Mouse (Mus musculus) liver, adult 2 months (tissue): Measurements from ENCODE around the gene Palld. TPM values are rescaled to one million over a fixed set of nuclear protein-coding genes. Genes with fewer than 3 reads are reported as not detected.

Experiments used
- DNase-seq: peaks from one replicate; pipeline ENCODE4 v3.0.0-alpha.2; 2011; ENCODE audit warnings: low read depth, low spot score; ENCODE audit errors: extremely low read depth
- H3K27ac ChIP-seq: fragments of 200-500 bp; replicated peaks from 2 replicates; pipeline ENCODE4 v1.5.1; 2012; ENCODE audit warnings: low read depth, mild to moderate bottlenecking, control low read depth, inconsistent platforms, low read length; ENCODE audit not compliant: insufficient read depth
- H3K27me3 ChIP-seq: fragments of 200-500 bp; 2 replicates; pipeline ENCODE4 v1.6.1; 2012; ENCODE audit warnings: mild to moderate bottlenecking, moderate library complexity, low read length, inconsistent platforms; ENCODE audit not compliant: control insufficient read depth, insufficient read depth
- H3K36me3 ChIP-seq: fragments of 200-500 bp; 2 replicates; pipeline ENCODE4 v1.6.1; 2012; ENCODE audit warnings: low read length, inconsistent platforms; ENCODE audit not compliant: control insufficient read depth, insufficient read depth
- H3K4me1 ChIP-seq: fragments of 200-500 bp; 2 replicates; pipeline ENCODE4 v1.6.1; 2011; ENCODE audit warnings: low read length; ENCODE audit not compliant: control insufficient read depth, insufficient read depth
- H3K4me3 ChIP-seq: fragments of 200-500 bp; 2 replicates; pipeline ENCODE4 v1.5.1; 2011; ENCODE audit warnings: low read depth, mild to moderate bottlenecking, control low read depth, low read length, moderate library complexity; ENCODE audit not compliant: insufficient read depth
- H3K79me2 ChIP-seq: fragments of 200-500 bp; 2 replicates; pipeline ENCODE4 v1.6.1; 2012; ENCODE audit warnings: inconsistent platforms, mild to moderate bottlenecking, low read length, moderate library complexity; ENCODE audit not compliant: control insufficient read depth, insufficient read depth
- H3K9ac ChIP-seq: fragments of 200-500 bp; 2 replicates; pipeline ENCODE4 v1.6.1; 2012; ENCODE audit warnings: low read depth, mild to moderate bottlenecking, control low read depth, inconsistent platforms, low read length
- CTCF ChIP-seq: fragments of 200-500 bp; IDR thresholded peaks from 2 replicates; pipeline ENCODE4 v1.5.1; 2011; ENCODE audit warnings: low read depth, low read length, control low read depth
- POLR2A ChIP-seq: fragments of 200-500 bp; IDR thresholded peaks from 2 replicates; pipeline ENCODE4 v1.6.1; 2011; ENCODE audit warnings: low read length, control low read depth; ENCODE audit not compliant: insufficient read depth; ENCODE audit errors: extremely low read depth
- WGBS: fragments of 180-500 bp; shearing (Covaris S2); methylation state at CpG from one replicate; pipeline ENCODE4 v1.1.7; 2018; 5-methylcytosine and 5-hydroxymethylcytosine counted together
- polyA plus RNA-seq: library from polyadenylated mRNA; depleted of rRNA; stranded (reverse); fragments of >200 nt; gene quantifications from 2 replicates; pipeline ENCODE4 v1.2.3, GENCODE M21; 2012
- total RNA-seq: library from RNA; depleted of rRNA; stranded (reverse); fragments of >200 nt; gene quantifications from 2 replicates; pipeline ENCODE4 v1.2.3, GENCODE M21; 2014

Palld gene
- total and polyA plus RNA-seq, 2 experiments = 10.1 to 17.8 TPM

DNA sequence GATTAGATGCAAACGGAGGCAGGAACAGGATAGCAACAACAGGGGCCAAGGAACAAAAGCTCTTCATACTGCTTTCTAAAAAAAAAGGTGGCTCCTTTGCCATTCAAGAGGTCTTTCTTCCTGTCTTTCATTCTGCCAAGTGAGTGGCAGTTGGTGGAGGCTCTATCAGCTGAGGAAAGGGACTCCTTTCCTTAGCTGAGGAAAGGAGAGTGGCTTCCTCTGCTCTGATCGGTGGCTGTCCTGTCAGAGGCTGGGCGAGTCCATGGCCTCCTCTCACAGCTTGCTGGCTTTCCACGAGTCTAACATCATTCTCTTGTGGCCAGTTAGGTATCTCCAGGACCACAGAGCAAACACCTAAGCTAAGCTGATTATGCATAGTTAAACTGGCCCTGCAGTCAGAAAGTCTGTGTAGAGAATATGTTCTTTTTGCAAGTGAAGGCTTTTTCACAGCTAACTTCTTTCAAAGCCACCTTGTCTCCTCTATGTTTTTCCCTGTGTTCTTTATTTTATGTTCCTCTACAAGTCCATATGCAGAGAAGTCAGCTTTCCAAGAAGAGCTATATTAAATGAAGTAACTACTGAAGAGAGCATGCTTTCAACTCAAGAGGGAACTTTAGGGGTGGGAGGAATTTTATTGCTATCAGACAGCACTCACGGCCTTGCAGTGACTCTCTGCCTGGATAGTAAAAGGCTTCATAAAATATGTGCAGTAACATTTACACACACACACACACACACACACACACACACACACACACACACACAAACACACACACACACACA is 171.0 kb downstream of the Palld start:
- 65% methylated on average over 5 of the region's 5 CpGs for WGBS
- H3K4me3 ChIP-seq = no peak overlapping the region
- H3K9ac ChIP-seq = no peak overlapping the region
- H3K79me2 ChIP-seq = no peaks in the 10 kb centered on the region; the same call in 1 of the 2 replicates
- H3K36me3 ChIP-seq = no peaks in the 10 kb centered on the region
- H3K4me1 ChIP-seq = no peaks in the 10 kb centered on the region
- H3K27ac ChIP-seq = no peak overlapping the region
- TF ChIP-seq POLR2A (no peak), CTCF (no peak)
- no peak for DNase-seq
- no peaks in the 10 kb centered on the region for H3K27me3 ChIP-seq

DNA sequence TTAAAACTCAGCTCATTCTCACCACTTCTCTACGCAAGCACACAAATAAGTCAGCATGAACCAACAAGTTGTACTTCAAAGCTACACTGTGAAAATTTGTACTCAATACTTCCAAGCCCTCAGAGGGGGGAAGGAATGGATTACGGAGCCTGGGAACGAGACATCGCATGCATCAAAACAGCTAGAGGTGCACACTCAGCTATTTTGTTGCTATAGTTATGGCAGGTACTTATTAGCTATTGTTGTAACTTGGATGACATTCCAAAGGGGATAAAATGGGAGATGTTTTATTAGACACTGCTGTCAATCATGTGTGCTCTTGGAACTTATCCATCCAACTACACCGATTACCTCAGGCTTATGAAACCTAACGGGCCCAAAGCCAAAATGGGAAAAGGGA is 171.8 kb downstream of the Palld start:
- Histone ChIP-seq H3K4me1 (no peaks in the 10 kb centered on the region), H3K9ac (no peak overlapping the region), H3K36me3 (no peaks in the 10 kb centered on the region), H3K27me3 (no peaks in the 10 kb centered on the region), H3K79me2 (no peaks in the 10 kb centered on the region; the same call in 1 of the 2 replicates), H3K27ac (no peak overlapping the region), H3K4me3 (no peak overlapping the region)
- 70% methylated on average over 6 of the region's 6 CpGs for WGBS
- TF ChIP-seq CTCF (no peak), POLR2A (no peak)
- DNase-seq = peak; percentile 11

DNA sequence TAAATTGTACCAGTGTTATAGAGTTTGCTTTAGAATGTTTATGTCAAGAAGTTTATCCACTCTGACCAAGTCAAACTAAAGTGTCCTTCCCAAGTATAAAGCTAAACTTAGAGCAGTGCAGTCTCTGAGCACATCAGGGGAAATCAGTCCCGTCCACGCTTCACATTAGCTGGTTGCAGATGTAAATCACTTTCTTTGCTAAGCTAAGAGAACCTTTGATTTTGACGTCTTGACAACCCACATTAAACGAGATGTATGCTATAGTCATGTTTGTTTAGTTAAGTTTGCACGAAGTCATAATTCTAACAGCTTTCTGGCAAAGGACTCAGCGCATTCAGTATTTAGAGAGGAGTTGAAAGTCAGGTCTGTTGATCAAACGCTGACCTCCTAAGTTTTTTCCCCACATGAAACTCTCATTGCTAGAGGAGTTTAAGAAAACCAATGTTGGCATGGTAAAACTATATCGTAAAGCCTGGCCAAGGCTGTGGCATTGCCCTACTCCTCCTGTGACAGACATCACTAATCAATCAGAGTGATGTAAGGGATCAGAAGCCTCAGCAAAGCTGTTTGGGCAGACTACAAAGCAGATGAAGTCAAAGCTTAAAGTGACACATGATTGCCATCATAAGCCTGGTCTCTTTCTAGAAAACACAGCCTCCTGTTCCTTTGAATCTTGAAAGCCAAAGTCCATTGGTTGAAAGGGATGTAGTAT is 177.0 kb downstream of the Palld start:
- WGBS = 82% methylated on average over 8 of the region's 8 CpGs
- no peak overlapping the region for H3K9ac ChIP-seq
- H3K27ac ChIP-seq = no peak overlapping the region
- H3K27me3 ChIP-seq = no peaks in the 10 kb centered on the region
- TF ChIP-seq POLR2A (no peak), CTCF (no peak)
- H3K36me3 ChIP-seq = no peaks in the 10 kb centered on the region
- DNase-seq = no peak
- H3K4me1 ChIP-seq = no peaks in the 10 kb centered on the region
- H3K4me3 ChIP-seq = no peak overlapping the region
- H3K79me2 ChIP-seq = no peaks in the 10 kb centered on the region

DNA sequence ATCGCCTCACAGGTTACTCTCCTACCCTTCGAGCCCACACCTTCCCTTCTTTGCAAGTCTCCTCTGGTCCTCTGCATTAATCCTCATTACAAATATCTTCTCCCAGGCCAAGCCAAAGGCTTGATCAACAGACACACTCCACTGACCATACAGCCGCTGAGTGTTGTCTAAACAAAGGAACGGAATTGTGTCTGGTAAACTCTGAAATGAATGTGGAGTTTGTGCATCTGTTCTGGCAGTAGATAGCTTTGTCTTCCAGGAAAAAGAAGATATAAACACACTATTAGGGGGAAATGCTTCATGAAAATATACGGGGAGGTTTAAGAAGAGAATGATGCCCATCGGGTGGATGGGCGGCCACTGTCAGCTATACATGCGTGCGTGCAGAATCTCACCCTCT is 180.3 kb downstream of the Palld start:
- TF ChIP-seq CTCF = no peak
- TF ChIP-seq POLR2A = no peak
- no peak overlapping the region for H3K4me3 ChIP-seq
- no peak for DNase-seq
- H3K4me1 ChIP-seq = no peaks in the 10 kb centered on the region
- 87% methylated on average over 9 of the region's 9 CpGs for WGBS
- H3K27ac ChIP-seq = no peak overlapping the region
- H3K27me3 ChIP-seq = no peaks in the 10 kb centered on the region
- H3K79me2 ChIP-seq = no peaks in the 10 kb centered on the region
- no peak overlapping the region for H3K9ac ChIP-seq
- no peaks in the 10 kb centered on the region for H3K36me3 ChIP-seq

DNA sequence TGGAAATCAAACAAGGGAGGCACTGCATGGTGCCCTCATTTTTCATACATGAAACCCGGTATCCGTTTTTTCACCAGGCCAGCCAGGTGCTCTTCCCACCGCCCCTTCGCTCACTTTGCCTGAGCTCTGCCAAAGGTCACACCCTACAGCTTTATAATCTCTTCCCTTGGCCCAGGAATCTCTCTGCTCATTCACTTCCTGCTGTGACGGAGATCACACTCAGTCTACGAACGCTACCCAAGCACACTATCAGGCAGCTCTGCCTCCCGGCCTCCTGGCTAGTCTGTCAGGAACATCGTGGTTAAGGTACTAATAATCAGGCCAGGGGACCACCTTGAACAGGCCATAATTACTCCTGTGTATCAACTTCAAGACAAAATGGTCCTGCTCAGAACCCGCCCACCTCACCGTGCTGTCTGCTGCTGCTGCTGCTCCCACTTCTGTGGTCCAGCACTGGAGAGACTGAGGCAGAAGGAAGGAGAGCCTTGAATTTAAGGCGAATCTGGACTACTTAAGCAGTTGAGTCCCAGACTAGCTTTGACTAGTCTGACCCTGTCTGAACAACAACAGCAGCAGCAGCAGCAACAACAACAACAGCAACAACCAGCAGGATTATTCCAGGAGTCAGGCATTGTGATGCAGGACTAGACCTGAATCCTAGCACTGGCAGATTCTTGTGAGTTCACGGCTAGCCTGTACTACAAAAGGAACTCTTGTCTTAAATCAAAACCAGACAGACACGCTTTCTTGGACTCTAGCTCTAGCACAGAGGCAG is 187.0 kb downstream of the Palld start:
- Histone ChIP-seq H3K4me1 (no peaks in the 10 kb centered on the region), H3K4me3 (no peak overlapping the region)
- WGBS = 74% methylated on average over 14 of the region's 14 CpGs

More for the DNA sequence above, 187.0 kb downstream of the Palld start:
- DNase-seq = no peak
- Histone ChIP-seq H3K79me2 (no peaks in the 10 kb centered on the region), H3K9ac (no peak overlapping the region), H3K27ac (no peak overlapping the region), H3K27me3 (no peaks in the 10 kb centered on the region), H3K36me3 (no peaks in the 10 kb centered on the region)
- no peak for TF ChIP-seq POLR2A
- no peak for TF ChIP-seq CTCF
